8 mouse cellular contexts compared by ENCODE assay signal in the genomic region with DNA sequence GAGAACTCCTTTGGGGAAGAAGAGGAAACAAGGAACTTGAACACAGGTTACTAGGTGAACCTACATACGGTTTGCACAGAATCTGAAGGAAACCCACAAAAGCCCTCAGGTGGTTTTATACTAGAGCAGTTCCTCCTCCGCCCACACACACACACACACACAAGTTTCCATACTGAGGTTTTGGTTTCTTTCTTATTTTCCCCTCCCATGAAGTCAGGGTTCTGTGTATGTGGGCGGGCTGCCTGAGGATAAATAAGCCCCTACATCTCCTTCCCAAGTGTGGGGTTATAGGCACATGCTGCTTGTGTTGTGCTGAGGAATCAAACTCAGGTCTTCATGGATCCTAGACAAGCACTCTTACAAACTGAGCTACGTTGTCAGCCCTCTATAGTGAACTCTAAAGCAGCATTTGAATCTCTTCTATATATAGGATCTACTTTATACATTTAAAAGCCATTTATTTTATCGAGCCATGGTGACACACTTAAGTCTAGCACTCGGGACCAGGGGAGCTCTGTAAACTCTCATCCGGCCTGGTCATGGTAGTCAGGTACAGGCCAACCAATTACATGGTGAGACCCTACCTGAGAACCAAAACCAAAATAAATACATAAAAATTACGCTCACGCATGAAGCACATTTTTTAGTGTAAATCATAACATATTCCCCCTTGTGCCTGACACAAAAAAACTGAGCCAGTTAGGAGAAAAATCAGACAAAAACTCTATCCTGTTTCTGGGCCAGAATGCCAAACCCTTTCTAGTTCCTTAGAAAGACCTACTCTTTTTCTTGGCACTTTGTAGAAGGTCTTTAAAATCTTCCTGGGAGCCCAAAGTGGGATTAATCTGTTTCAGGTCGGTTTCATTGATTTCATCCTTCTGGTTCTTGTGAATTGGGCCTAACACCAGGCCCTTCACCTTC. TPM values are rescaled to one million over a fixed set of nuclear protein-coding genes. Genes with fewer than 3 reads are reported as not detected.
DNase-seq lines count a peak whose midpoint lies in the region; ATAC-seq and TF ChIP-seq lines count a peak whose summit lies in the region.

No protein-coding gene starts in this region.

- ATAC-seq in forebrain, embryonic 14.5 days: no peak
- no peak for ATAC-seq in liver, embryonic 11.5 days (replicated peaks; ENCODE audit: low FRiP score)

- intact Hi-C loops in gastrocnemius, postnatal 14 days (cut with DNase I; ENCODE audit: low total_unique reads): no loop called here

- peak overlapping the region; percentile 86; the same call in 1 of the 2 replicates for H3K27ac ChIP-seq in forebrain, embryonic 14.5 days (ENCODE audit: low read depth, low read length)
- H3K27ac ChIP-seq in liver, embryonic 11.5 days (ENCODE audit: low read depth, low read length): peak overlapping the region; percentile 90
- peak overlapping the region; percentile 89 for H3K27ac ChIP-seq in spleen, adult 2 months (ENCODE audit: insufficient read depth, low read length)

- TF ChIP-seq CTCF in spleen, adult 2 months (IDR thresholded peaks at IDR 0.05; ENCODE audit: extremely low read depth, insufficient read depth, insufficient read length, insufficient replicate concordance): no peak

- peak overlapping the region; percentile 72 for H3K4me3 ChIP-seq in forebrain, embryonic 14.5 days (ENCODE audit: low read depth, low read length)
- peak overlapping the region; percentile 87 for H3K4me3 ChIP-seq in liver, embryonic 11.5 days (ENCODE audit: low read depth, low read length)
- peak overlapping the region; percentile 92 for H3K4me3 ChIP-seq in spleen, adult 2 months (ENCODE audit: extremely low read depth, insufficient read depth, insufficient read length)

- H3K36me3 ChIP-seq in forebrain, embryonic 14.5 days (ENCODE audit: control insufficient read depth, insufficient read depth, low read length): peaks cover 44% of the 10 kb centered on the region
- peaks cover 38% of the 10 kb centered on the region for H3K36me3 ChIP-seq in liver, embryonic 11.5 days (ENCODE audit: control insufficient read depth, insufficient read depth, low read length)
- peaks cover 32% of the 10 kb centered on the region for H3K36me3 ChIP-seq in spleen, adult 2 months (ENCODE audit: control insufficient read depth, insufficient read depth, low read length)

- no peaks in the 10 kb centered on the region for H3K27me3 ChIP-seq in forebrain, embryonic 14.5 days (replicated peaks; ENCODE audit: control insufficient read depth, insufficient read depth, low read length)
- H3K27me3 ChIP-seq in liver, embryonic 11.5 days (replicated peaks; ENCODE audit: control insufficient read depth, insufficient read depth, low read length): no peaks in the 10 kb centered on the region
- H3K27me3 ChIP-seq in spleen, adult 2 months (ENCODE audit: control insufficient read depth, insufficient read depth, low read length): no peaks in the 10 kb centered on the region

- H3K9me3 ChIP-seq in forebrain, embryonic 14.5 days (replicated peaks; ENCODE audit: control insufficient read depth, low read length): no peaks in the 10 kb centered on the region
- H3K9me3 ChIP-seq in liver, embryonic 11.5 days (ENCODE audit: control insufficient read depth, low read length): no peaks in the 10 kb centered on the region

- peaks cover 16% of the 10 kb centered on the region for H3K4me1 ChIP-seq in forebrain, embryonic 14.5 days (ENCODE audit: control insufficient read depth, insufficient read depth, low read length)
- peaks cover 52% of the 10 kb centered on the region for H3K4me1 ChIP-seq in liver, embryonic 11.5 days (replicated peaks; ENCODE audit: control insufficient read depth, insufficient read depth, low read length)
- H3K4me1 ChIP-seq in spleen, adult 2 months (ENCODE audit: control insufficient read depth, insufficient read depth, insufficient read length): peaks cover 6% of the 10 kb centered on the region; the same call in 1 of the 2 replicates

- no peak for TF ChIP-seq POLR2A in spleen, adult 2 months (IDR thresholded peaks at IDR 0.05; ENCODE audit: low read depth, low read length)

- H3K9ac ChIP-seq in forebrain, embryonic 14.5 days (ENCODE audit: low read length): peak overlapping the region; percentile 87
- peak overlapping the region; percentile 98 for H3K9ac ChIP-seq in liver, embryonic 11.5 days (ENCODE audit: low read depth, low read length)

- DNase-seq in A20 (ENCODE audit: low read depth, low spot score): peak; percentile 83
- DNase-seq in CD4-positive, CD25-positive, alpha-beta regulatory T cell, adult 2 months (ENCODE audit: low read depth, low spot score): peak; percentile 88
- no peak for DNase-seq in forebrain, embryonic 14.5 days (ENCODE audit: low spot score)
- DNase-seq in liver, embryonic 11.5 days (ENCODE audit: low spot score): no peak
- peak; percentile 64 to 86 for DNase-seq in spleen, adult 2 months (ENCODE audit: low read depth in 1 of 2, low spot score in 2 of 2)
- no peak for DNase-seq in gastrocnemius, postnatal 14 days
- no peak for DNase-seq in frontal cortex, adult 2 months (ENCODE audit: extremely low spot score in 1 of 2, low spot score in 1 of 2)
- DNase-seq in right cerebral cortex, postnatal 4 days: no peak

- WGBS in forebrain, embryonic 14.5 days: 63% methylated on average over 10 of the region's 10 CpGs
- 37% methylated on average over 10 of the region's 10 CpGs for WGBS in liver, embryonic 11.5 days
- WGBS in spleen, adult 2 months: 21% methylated on average over 10 of the region's 10 CpGs

- peak overlapping the region; percentile 47 for H3K4me2 ChIP-seq in forebrain, embryonic 14.5 days (ENCODE audit: low read length)
- peak overlapping the region; percentile 82 for H3K4me2 ChIP-seq in liver, embryonic 11.5 days

RNA-seq across cellular contexts. Expression of a gene that starts 11.0 kb away (rescaled TPM):
- polyA plus RNA-seq in forebrain, embryonic 14.5 days (2014; fragmentation: Nextera tagmentation; extraction: Ambion mirVana): 179 and 200 TPM in 2 replicates
- 150 and 159 TPM in 2 replicates for polyA plus RNA-seq in liver, embryonic 11.5 days (2014; fragmentation: Nextera tagmentation; extraction: Ambion mirVana)
- 122 and 129 TPM in 2 replicates for polyA plus RNA-seq in spleen, adult 2 months (2012; rRNA removed)
- 10 to 100 TPM; 24.6 to 26.8 TPM for total RNA-seq in gastrocnemius, postnatal 14 days (2021)
- 183 and 188 TPM in 2 replicates for polyA plus RNA-seq in frontal cortex, adult 2 months (2012; rRNA removed)

RNA-seq across cellular contexts. Expression of a gene that starts 23.4 kb away (rescaled TPM):
- 109 and 111 TPM in 2 replicates for polyA plus RNA-seq in forebrain, embryonic 14.5 days (2014; fragmentation: Nextera tagmentation; extraction: Ambion mirVana)
- polyA plus RNA-seq in liver, embryonic 11.5 days (2014; fragmentation: Nextera tagmentation; extraction: Ambion mirVana): 142 and 143 TPM in 2 replicates
- 26.2 and 30.2 TPM in 2 replicates for polyA plus RNA-seq in spleen, adult 2 months (2012; rRNA removed)
- 10 to 100 TPM; 21.7 to 23.4 TPM for total RNA-seq in gastrocnemius, postnatal 14 days (2021)
- 48.9 and 49.2 TPM in 2 replicates for polyA plus RNA-seq in frontal cortex, adult 2 months (2012; rRNA removed)

RNA-seq across cellular contexts. Expression of a gene that starts 28.3 kb away (rescaled TPM):
- 0.77 and 1.1 TPM in 2 replicates for polyA plus RNA-seq in forebrain, embryonic 14.5 days (2014; fragmentation: Nextera tagmentation; extraction: Ambion mirVana)
- polyA plus RNA-seq in liver, embryonic 11.5 days (2014; fragmentation: Nextera tagmentation; extraction: Ambion mirVana): 1.7 and 2.0 TPM in 2 replicates
- polyA plus RNA-seq in spleen, adult 2 months (2012; rRNA removed): not detected in 2 replicates
- not detected for total RNA-seq in gastrocnemius, postnatal 14 days (2021)
- polyA plus RNA-seq in frontal cortex, adult 2 months (2012; rRNA removed): 0.34 and 0.92 TPM in 2 replicates

RNA-seq across cellular contexts. Expression of a gene that starts 29.0 kb away (rescaled TPM):
- 104 and 105 TPM in 2 replicates for polyA plus RNA-seq in forebrain, embryonic 14.5 days (2014; fragmentation: Nextera tagmentation; extraction: Ambion mirVana)
- 69.5 and 73.1 TPM in 2 replicates for polyA plus RNA-seq in liver, embryonic 11.5 days (2014; fragmentation: Nextera tagmentation; extraction: Ambion mirVana)
- polyA plus RNA-seq in spleen, adult 2 months (2012; rRNA removed): 52.8 and 53.0 TPM in 2 replicates
- 10 to 100 TPM; 24.1 to 28.0 TPM for total RNA-seq in gastrocnemius, postnatal 14 days (2021)
- 111 and 130 TPM in 2 replicates for polyA plus RNA-seq in frontal cortex, adult 2 months (2012; rRNA removed)

RNA-seq across cellular contexts. Expression of a gene that starts 44.7 kb away (rescaled TPM):
- polyA plus RNA-seq in forebrain, embryonic 14.5 days (2014; fragmentation: Nextera tagmentation; extraction: Ambion mirVana): 162 and 178 TPM in 2 replicates
- 197 and 198 TPM in 2 replicates for polyA plus RNA-seq in liver, embryonic 11.5 days (2014; fragmentation: Nextera tagmentation; extraction: Ambion mirVana)
- polyA plus RNA-seq in spleen, adult 2 months (2012; rRNA removed): 80.2 and 104 TPM in 2 replicates
- 10 to 100 TPM; 32.5 to 33.2 TPM for total RNA-seq in gastrocnemius, postnatal 14 days (2021)
- 128 and 139 TPM in 2 replicates for polyA plus RNA-seq in frontal cortex, adult 2 months (2012; rRNA removed)

Comparison
In these comparisons a context has a peak if more than half of its experiments do, and no peak if none do; other contexts are left out.
1. DNase-seq: peak in A20 (single experiment), CD4-positive, CD25-positive, alpha-beta regulatory T cell, adult 2 months (single experiment) and spleen, adult 2 months (2 of 2); none in forebrain, embryonic 14.5 days (single experiment), liver, embryonic 11.5 days (single experiment), gastrocnemius, postnatal 14 days (single experiment), frontal cortex, adult 2 months (0 of 2) and right cerebral cortex, postnatal 4 days (single experiment).
2. Peak in every context shown above with its lines, with median percentiles within 50 percentile points of each other: H3K27ac ChIP-seq and H3K4me3 ChIP-seq.